Mouse (Mus musculus): ENCODE data around the gene Zdhhc20. TPM values are rescaled to one million over a fixed set of nuclear protein-coding genes. Genes with fewer than 3 reads are reported as not detected.

Zdhhc20 gene
- polyA plus RNA-seq, 1 experiment: 3.7 TPM

- peak within 1 kb of the TSS; percentile 84 for H3K4me3 ChIP-seq (ENCODE audit: insufficient read depth, low read depth, low read length)
- TF ChIP-seq POLR2A (IDR thresholded peaks at IDR 0.05; ENCODE audit: low read depth, low read length): peak; percentile 52
- TF ChIP-seq CTCF (conservative IDR thresholded peaks at IDR 0.05; ENCODE audit: insufficient read depth, insufficient read length, low read depth, low read length): 0 out of 2 replicates have a peak, but pooled peaks have one; percentile 14
Observed at GRCm38 (mm10) chr14:57825788-57826751, 64.0 kb downstream of the Zdhhc20 start, which contains the start of the genes Ska3 and Mrpl57. Ska3 (minus strand) TSS chr14:57826185. Mrpl57 (plus strand) TSS chr14:57826234.

GRCm38 (mm10) chr14:57820839-57821238 lies 69.2 kb downstream of the Zdhhc20 start:
- H3K4me3 ChIP-seq (ENCODE audit: insufficient read depth, low read depth, low read length): no peak overlapping the region
- no peaks in the 10 kb centered on the region for H3K36me3 ChIP-seq (ENCODE audit: control insufficient read depth, insufficient read depth, low read length)
- TF ChIP-seq CTCF (conservative IDR thresholded peaks at IDR 0.05; ENCODE audit: insufficient read depth, insufficient read length, low read depth, low read length) (no peak), POLR2A (IDR thresholded peaks at IDR 0.05; ENCODE audit: low read depth, low read length) (no peak)
- 84% methylated on average over 4 of the region's 4 CpGs for WGBS
- H3K27ac ChIP-seq (ENCODE audit: insufficient read depth, low read depth, low read length): no peak overlapping the region
- DNase-seq: no peak
- H3K27me3 ChIP-seq (replicated peaks; ENCODE audit: control insufficient read depth, insufficient read depth, low read length): no peaks in the 10 kb centered on the region
- no peaks in the 10 kb centered on the region for H3K4me1 ChIP-seq (ENCODE audit: control insufficient read depth, insufficient read depth, low read length)

More at GRCm38 (mm10) chr14:57825788-57826751, 64.0 kb downstream of the Zdhhc20 start, which contains the start of the genes Ska3 and Mrpl57:
- under 1% methylated on average over 96 of the region's 96 CpGs for WGBS
- no peaks in the 10 kb centered on the region for H3K27me3 ChIP-seq (replicated peaks; ENCODE audit: control insufficient read depth, insufficient read depth, low read length)
- H3K27ac ChIP-seq (ENCODE audit: insufficient read depth, low read depth, low read length): peak within 1 kb of the TSS; percentile 80
- peaks cover 7% of the 10 kb centered on the region; the same call in 1 of the 2 replicates for H3K4me1 ChIP-seq (ENCODE audit: control insufficient read depth, insufficient read depth, low read length)
- no peaks in the 10 kb centered on the region for H3K36me3 ChIP-seq (ENCODE audit: control insufficient read depth, insufficient read depth, low read length)
- peak; percentile 96 for DNase-seq

GRCm38 (mm10) chr14:57811844-57812243 lies 78.2 kb downstream of the Zdhhc20 start:
- no peaks in the 10 kb centered on the region for H3K27me3 ChIP-seq (replicated peaks; ENCODE audit: control insufficient read depth, insufficient read depth, low read length)
- H3K4me3 ChIP-seq (ENCODE audit: insufficient read depth, low read depth, low read length): no peak overlapping the region
- no peak overlapping the region for H3K27ac ChIP-seq (ENCODE audit: insufficient read depth, low read depth, low read length)
- H3K36me3 ChIP-seq (ENCODE audit: control insufficient read depth, insufficient read depth, low read length): no peaks in the 10 kb centered on the region
- 0 out of 2 replicates have a peak, but pooled peaks cover 2% of the 10 kb centered on the region for H3K4me1 ChIP-seq (ENCODE audit: control insufficient read depth, insufficient read depth, low read length)
- TF ChIP-seq CTCF (conservative IDR thresholded peaks at IDR 0.05; ENCODE audit: insufficient read depth, insufficient read length, low read depth, low read length) (no peak), POLR2A (IDR thresholded peaks at IDR 0.05; ENCODE audit: low read depth, low read length) (no peak)
- DNase-seq: no peak
- WGBS: 96% methylated on average over 5 of the region's 5 CpGs

DNA sequence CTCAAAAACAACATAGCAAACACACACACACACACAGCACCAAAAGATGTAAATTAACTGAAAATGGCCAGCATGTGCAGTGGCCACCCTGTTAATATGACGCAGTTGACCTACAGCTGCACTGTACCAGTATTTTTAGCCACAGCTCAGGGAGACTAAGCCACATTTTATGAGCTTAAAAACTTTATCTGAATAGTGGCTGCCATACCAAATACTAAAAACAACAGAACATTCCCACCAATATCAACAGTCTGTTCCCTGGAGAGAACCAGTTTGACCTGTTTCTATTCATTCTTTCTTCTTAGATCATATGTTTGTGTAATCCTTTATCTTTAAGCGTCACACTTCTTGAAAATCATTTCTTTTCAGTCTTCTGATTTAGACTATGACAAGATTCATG lies 79.2 kb downstream of the Zdhhc20 start:
- DNase-seq: no peak
- Histone ChIP-seq H3K27me3 (replicated peaks; ENCODE audit: control insufficient read depth, insufficient read depth, low read length) (no peaks in the 10 kb centered on the region), H3K4me1 (ENCODE audit: control insufficient read depth, insufficient read depth, low read length) (0 out of 2 replicates have a peak, but pooled peaks cover 2% of the 10 kb centered on the region), H3K36me3 (ENCODE audit: control insufficient read depth, insufficient read depth, low read length) (no peaks in the 10 kb centered on the region), H3K27ac (ENCODE audit: insufficient read depth, low read depth, low read length) (no peak overlapping the region), H3K4me3 (ENCODE audit: insufficient read depth, low read depth, low read length) (no peak overlapping the region)
- 82% methylated on average over 2 of the region's 2 CpGs for WGBS
- no peak for TF ChIP-seq CTCF (conservative IDR thresholded peaks at IDR 0.05; ENCODE audit: insufficient read depth, insufficient read length, low read depth, low read length)
- no peak for TF ChIP-seq POLR2A (IDR thresholded peaks at IDR 0.05; ENCODE audit: low read depth, low read length)

- no peak for TF ChIP-seq POLR2A (IDR thresholded peaks at IDR 0.05; ENCODE audit: low read depth, low read length)
- peak; percentile 39 for TF ChIP-seq CTCF (conservative IDR thresholded peaks at IDR 0.05; ENCODE audit: insufficient read depth, insufficient read length, low read depth, low read length)
- Histone ChIP-seq H3K36me3 (ENCODE audit: control insufficient read depth, insufficient read depth, low read length) (no peaks in the 10 kb centered on the region; the same call in 1 of the 2 replicates), H3K27ac (ENCODE audit: insufficient read depth, low read depth, low read length) (no peak overlapping the region), H3K27me3 (replicated peaks; ENCODE audit: control insufficient read depth, insufficient read depth, low read length) (no peaks in the 10 kb centered on the region), H3K4me3 (ENCODE audit: insufficient read depth, low read depth, low read length) (no peak overlapping the region), H3K4me1 (ENCODE audit: control insufficient read depth, insufficient read depth, low read length) (0 out of 2 replicates have a peak, but pooled peaks cover 2% of the 10 kb centered on the region)
- DNase-seq: peak; percentile 19
- 64% methylated on average over 5 of the region's 5 CpGs for WGBS
Observed at GRCm38 (mm10) chr14:57808558-57808957, 81.5 kb downstream of the Zdhhc20 start.

GRCm38 (mm10) chr14:57803731-57804130 lies 86.3 kb downstream of the Zdhhc20 start:
- H3K4me1 ChIP-seq (ENCODE audit: control insufficient read depth, insufficient read depth, low read length): peaks cover 5% of the 10 kb centered on the region; the same call in 1 of the 2 replicates
- H3K4me3 ChIP-seq (ENCODE audit: insufficient read depth, low read depth, low read length): no peak overlapping the region
- H3K36me3 ChIP-seq (ENCODE audit: control insufficient read depth, insufficient read depth, low read length): no peaks in the 10 kb centered on the region; the same call in 1 of the 2 replicates
- no peak overlapping the region for H3K27ac ChIP-seq (ENCODE audit: insufficient read depth, low read depth, low read length)
- no peak for TF ChIP-seq CTCF (conservative IDR thresholded peaks at IDR 0.05; ENCODE audit: insufficient read depth, insufficient read length, low read depth, low read length)
- no peak for TF ChIP-seq POLR2A (IDR thresholded peaks at IDR 0.05; ENCODE audit: low read depth, low read length)
- WGBS: 81% methylated on average over 4 of the region's 4 CpGs
- DNase-seq: no peak
- H3K27me3 ChIP-seq (replicated peaks; ENCODE audit: control insufficient read depth, insufficient read depth, low read length): no peaks in the 10 kb centered on the region

All from kidney, adult 2 months (tissue).